Mouse (Mus musculus) lung, postnatal 0 days (tissue): Measurements from ENCODE around the gene Prr13.

Experiments used
- CTCF ChIP-seq: IDR thresholded peaks from 2 replicates; pipeline ENCODE4 v1.5.1; 2016; ENCODE audit warnings: antibody characterized with exemption, mild to moderate bottlenecking
- EP300 ChIP-seq: IDR thresholded peaks from 2 replicates; pipeline ENCODE4 v1.6.1; 2016; ENCODE audit warnings: antibody characterized with exemption, mild to moderate bottlenecking, control low read depth

- TF ChIP-seq CTCF (no peak), EP300 (no peak)
Observed at GRCm38 (mm10) chr15:102433173-102433572, 25.7 kb upstream of the Prr13 start.
